Mouse (Mus musculus) E14TG2a.4 (cell line): ENCODE results near the gene Fez2.

ENCODE experiments used
- CTCF ChIP-seq: conservative IDR thresholded peaks from 2 replicates; pipeline ENCODE4 v1.5.1; 2014; ENCODE audit warnings: low read length
- NANOG ChIP-seq: IDR thresholded peaks from 2 replicates; pipeline ENCODE4 v1.6.1; 2014; ENCODE audit warnings: borderline replicate concordance, low read length, mixed read lengths
- POU5F1 ChIP-seq: IDR thresholded peaks from 2 replicates; pipeline ENCODE4 v1.6.1; 2014; ENCODE audit warnings: low read length, borderline replicate concordance

DNA sequence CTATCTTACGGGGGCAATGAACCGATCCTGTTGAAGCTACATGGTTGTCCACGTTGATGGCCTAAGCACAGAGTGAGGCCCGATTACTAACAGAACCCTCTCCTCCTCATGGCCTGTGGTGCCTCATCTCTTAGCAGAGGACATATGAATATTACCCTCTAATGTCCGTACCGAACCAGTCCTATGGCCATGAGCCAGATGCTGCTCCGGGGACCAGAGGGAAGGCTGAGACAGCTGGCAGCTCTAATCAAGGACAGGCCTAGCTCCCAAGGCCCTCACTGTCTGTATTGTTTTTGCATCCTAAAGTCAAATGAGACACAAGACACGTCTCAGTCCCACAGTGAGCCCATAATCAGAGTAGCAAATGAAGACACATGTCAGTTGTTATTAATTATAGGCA lies 62.3 kb downstream of the Fez2 start:
- TF ChIP-seq CTCF (no peak), NANOG (no peak), POU5F1 (no peak)
